Mouse (Mus musculus) megakaryocyte, adult 5-6 weeks (primary cell): Measurements from ENCODE around the gene Ggct. TPM values are rescaled to one million over a fixed set of nuclear protein-coding genes. Genes with fewer than 3 reads are reported as not detected.
A peak's percentile ranks its signal among the peaks of the same experiment; 100 is the strongest.

Source experiments
- ATAC-seq: 2 replicates; pipeline ENCODE4 v1.8.0; 2016; ENCODE audit warnings: mild to moderate bottlenecking, inconsistent platforms; ENCODE audit not compliant: poor library complexity, severe bottlenecking
- total RNA-seq, 2 experiments: library from RNA; stranded (forward) in 1 of 2; stranded (reverse) in 1 of 2; fragments of 153-499, 151-499 nt in 1 of 2; fragments of 221-1000, 200-1000 nt in 1 of 2; gene quantifications; 2 replicates each; pipeline versions ENCODE4 v1.2.3 to v1.2.4; 2015 to 2017

Ggct gene
- total RNA-seq, 2 experiments from 2014 or later = 7.0 to 14.4 TPM

GRCm38 (mm10) chr6:54997726-54998125 lies 5.0 kb upstream of the Ggct start:
- ATAC-seq = no peak

GRCm38 (mm10) chr6:54996361-54996760 lies 3.6 kb upstream of the Ggct start:
- no peak for ATAC-seq

- no peak for ATAC-seq
These were observed 609 bp downstream of the Ggct start for GRCm38 (mm10) chr6:54992141-54992540.

- no peak for ATAC-seq
These were observed 1.6 kb downstream of the Ggct start for GRCm38 (mm10) chr6:54991189-54991588.

GRCm38 (mm10) chr6:54988141-54988540 lies 4.6 kb downstream of the Ggct start:
- no peak for ATAC-seq

GRCm38 (mm10) chr6:54984096-54984495 lies 8.7 kb downstream of the Ggct start:
- no peak for ATAC-seq

- ATAC-seq = no peak
These were observed 9.2 kb downstream of the Ggct start for GRCm38 (mm10) chr6:54983526-54984050.

- no peak for ATAC-seq
These were observed 13.3 kb downstream of the Ggct start for GRCm38 (mm10) chr6:54979426-54979825.

GRCm38 (mm10) chr6:54975616-54976015 lies 17.1 kb downstream of the Ggct start:
- ATAC-seq = no peak

- peak; percentile 36; the same call in 1 of the 2 replicates for ATAC-seq
These were observed 18.2 kb downstream of the Ggct start for GRCm38 (mm10) chr6:54974501-54974900.

GRCm38 (mm10) chr6:54972929-54973211 lies 19.9 kb downstream of the Ggct start:
- ATAC-seq = peak; percentile 58

GRCm38 (mm10) chr6:54972111-54972928 lies 20.4 kb downstream of the Ggct start, which contains the start of gene Nod1:
Gene Nod1, minus strand, starts transcription at chr6:54972612.
- ATAC-seq = peak; percentile 94

- no peak for ATAC-seq
These were observed 21.0 kb downstream of the Ggct start for GRCm38 (mm10) chr6:54971731-54972110.

GRCm38 (mm10) chr6:54970506-54970905 lies 22.2 kb downstream of the Ggct start:
- no peak for ATAC-seq

- ATAC-seq = no peak
These were observed 22.9 kb downstream of the Ggct start for GRCm38 (mm10) chr6:54969801-54970200.

GRCm38 (mm10) chr6:54967591-54967990 lies 25.2 kb downstream of the Ggct start:
- ATAC-seq = no peak

GRCm38 (mm10) chr6:54965234-54965633 lies 27.5 kb downstream of the Ggct start:
- ATAC-seq = no peak

GRCm38 (mm10) chr6:54964755-54965154 lies 28.0 kb downstream of the Ggct start:
- ATAC-seq = no peak

- no peak for ATAC-seq
These were observed 29.2 kb downstream of the Ggct start for GRCm38 (mm10) chr6:54963599-54963998.

GRCm38 (mm10) chr6:54957655-54958054 lies 35.1 kb downstream of the Ggct start:
- ATAC-seq = no peak

- ATAC-seq = peak; percentile 47
These were observed 36.3 kb downstream of the Ggct start for GRCm38 (mm10) chr6:54956425-54956824.

GRCm38 (mm10) chr6:54955949-54956348 lies 36.8 kb downstream of the Ggct start:
- peak; percentile 37; the same call in 1 of the 2 replicates for ATAC-seq
